Mouse (Mus musculus) embryo, embryonic 11.5 days (tissue): Measurements from ENCODE around the gene Hnrnpul1.

Experiments
- DNase-seq: peaks from one replicate; pipeline ENCODE4 v3.0.0-alpha.2; 2012; ENCODE audit warnings: low read depth, low spot score

Gene Hnrnpul1

GRCm38 (mm10) chr7:25689603-25690021 lies 64.9 kb downstream of the Hnrnpul1 start:
- DNase-seq, result no peak

GRCm38 (mm10) chr7:25688810-25689586 lies 65.6 kb downstream of the Hnrnpul1 start:
- DNase-seq, result no peak

GRCm38 (mm10) chr7:25687811-25688401 lies 66.7 kb downstream of the Hnrnpul1 start:
- no peak for DNase-seq

- DNase-seq, result no peak
These were observed 67.7 kb downstream of the Hnrnpul1 start, which contains the start of gene Tgfb1 for GRCm38 (mm10) chr7:25686680-25687531. Gene Tgfb1 (plus strand): TSS chr7:25687002.

GRCm38 (mm10) chr7:25685926-25686470 lies 68.6 kb downstream of the Hnrnpul1 start:
- DNase-seq, result no peak

GRCm38 (mm10) chr7:25684659-25685058 lies 69.9 kb downstream of the Hnrnpul1 start:
- DNase-seq, result no peak

- DNase-seq, result no peak
These were observed 70.9 kb downstream of the Hnrnpul1 start for GRCm38 (mm10) chr7:25683474-25684180.

- no peak for DNase-seq
These were observed 73.0 kb downstream of the Hnrnpul1 start for GRCm38 (mm10) chr7:25681341-25682231.

- DNase-seq, result peak; percentile 91
These were observed 73.9 kb downstream of the Hnrnpul1 start, which contains the start of gene B9d2 for GRCm38 (mm10) chr7:25680514-25681258. Gene B9d2 (plus strand): TSS chr7:25680780.

- DNase-seq, result no peak
These were observed 74.6 kb downstream of the Hnrnpul1 start for GRCm38 (mm10) chr7:25679971-25680370.

- DNase-seq, result no peak
These were observed 77.5 kb downstream of the Hnrnpul1 start for GRCm38 (mm10) chr7:25677013-25677412.

- DNase-seq, result no peak
These were observed 78.3 kb downstream of the Hnrnpul1 start for GRCm38 (mm10) chr7:25676085-25676781.

- no peak for DNase-seq
These were observed 79.2 kb downstream of the Hnrnpul1 start for GRCm38 (mm10) chr7:25675405-25675804.

GRCm38 (mm10) chr7:25674719-25675300 lies 79.7 kb downstream of the Hnrnpul1 start, which contains the start of gene Tmem91:
Gene Tmem91 (minus strand): TSS chr7:25675166.
- no peak for DNase-seq

GRCm38 (mm10) chr7:25674297-25674696 lies 80.3 kb downstream of the Hnrnpul1 start:
- no peak for DNase-seq

GRCm38 (mm10) chr7:25672442-25672841 lies 82.1 kb downstream of the Hnrnpul1 start:
- DNase-seq, result no peak

- DNase-seq, result no peak
These were observed 82.9 kb downstream of the Hnrnpul1 start for GRCm38 (mm10) chr7:25671686-25672085.
